Mouse (Mus musculus): ENCODE measurements around the gene 4921507P07Rik. TPM values are rescaled to one million over a fixed set of nuclear protein-coding genes. Genes with fewer than 3 reads are reported as not detected.
"Not testable (repeated sequence)": the region's sequence is repeated elsewhere in the genome, so short reads cannot be mapped to it uniquely, and the experiment has no call there.

Gene 4921507P07Rik
- 0.81 and 0.87 TPM in 2 replicates for polyA plus RNA-seq (2015; fragmentation: Nextera tagmentation; extraction: Ambion mirVana)

DNA sequence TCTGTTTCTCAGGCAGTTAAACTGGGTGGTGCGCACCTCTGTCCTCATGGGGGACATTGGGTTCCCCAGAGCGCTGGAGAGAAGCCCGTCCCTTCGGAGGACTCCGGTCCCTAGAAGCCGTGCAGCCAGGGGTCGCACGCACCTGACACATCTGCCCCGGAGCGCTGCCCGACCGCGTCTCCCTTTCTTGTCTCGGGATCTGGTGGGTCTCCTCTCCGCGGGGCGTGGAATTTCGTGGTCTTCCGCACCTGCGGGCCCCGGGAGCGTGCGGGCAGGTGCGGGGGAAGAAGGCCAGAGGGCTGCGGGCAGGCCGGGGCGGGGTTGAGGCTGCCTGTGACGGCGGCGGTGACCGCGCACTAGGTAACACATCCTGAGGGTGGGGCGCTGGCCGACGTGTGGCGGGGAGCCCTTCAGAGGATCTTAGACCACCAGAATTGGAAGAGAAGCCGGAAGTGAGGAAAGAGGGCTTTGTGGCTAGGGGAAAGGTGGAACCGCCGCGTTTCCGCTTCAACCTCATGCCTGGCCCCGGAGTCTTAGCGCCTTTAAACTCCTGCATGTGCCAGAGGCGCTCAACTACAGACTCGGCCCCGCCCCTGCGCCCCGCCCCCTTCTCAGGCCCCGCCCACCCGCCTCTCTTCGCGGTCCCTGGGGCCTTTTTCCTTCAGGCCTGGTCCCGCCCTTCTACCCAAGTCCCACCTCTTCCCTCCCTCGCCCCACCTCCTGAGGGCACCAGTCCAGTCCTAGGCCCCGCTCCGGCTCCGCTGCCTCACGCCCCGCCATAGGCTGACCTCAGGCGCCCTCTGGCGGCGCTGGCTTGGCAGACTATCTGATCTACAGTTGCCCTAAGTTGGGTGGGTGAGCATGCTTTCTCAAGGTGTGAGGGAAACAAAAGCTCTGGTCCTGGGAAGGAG, at the start of gene 4921507P07Rik:
TSS of gene 4921507P07Rik (minus strand) at position 332 of the 911 bp plus-strand sequence.
- Histone ChIP-seq H3K36me3 (peaks cover 4% of the 10 kb centered on the region; the same call in 1 of the 2 replicates), H3K9ac (peak within 1 kb of the TSS; percentile 70), H3K4me3 (peak within 1 kb of the TSS; percentile 55), H3K27ac (no peak within 1 kb of the TSS), H3K9me3 (no peaks in the 10 kb centered on the region), H3K27me3 (no peaks in the 10 kb centered on the region; the same call in 1 of the 2 replicates), H3K4me2 (replicated peaks) (peak within 1 kb of the TSS; percentile 93), H3K4me1 (peaks cover 25% of the 10 kb centered on the region)
- under 1% methylated on average over 62 of the region's 62 CpGs for WGBS
- ATAC-seq (ENCODE audit: low FRiP score, low read depth), result peak; percentile 93

DNA sequence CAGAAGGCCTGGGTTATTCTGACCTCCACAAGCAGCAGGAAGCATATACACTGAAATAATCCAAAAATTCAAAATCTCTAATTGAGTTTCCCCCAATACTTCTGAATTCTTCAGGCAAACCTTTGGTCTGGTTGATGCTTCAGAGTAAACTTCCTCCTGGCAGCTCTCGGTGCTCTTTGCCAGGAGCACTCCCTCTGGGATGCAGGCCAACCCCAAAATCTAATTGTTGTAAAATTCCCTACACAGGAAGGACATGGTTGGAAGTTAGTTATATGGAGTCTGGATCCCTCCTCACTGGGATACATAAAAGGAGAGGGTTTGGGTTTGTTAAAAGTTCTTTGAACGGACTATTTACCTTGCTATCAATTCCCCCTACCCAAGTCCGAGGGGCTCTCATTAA, 48.3 kb upstream of the 4921507P07Rik start:
- Histone ChIP-seq H3K27me3 (peaks cover 9% of the 10 kb centered on the region; the same call in 1 of the 2 replicates), H3K9me3 (no peaks in the 10 kb centered on the region), H3K9ac (no peak overlapping the region), H3K36me3 (no peaks in the 10 kb centered on the region), H3K4me2 (replicated peaks) (no peak overlapping the region), H3K4me1 (peaks cover 20% of the 10 kb centered on the region), H3K27ac (no peak overlapping the region), H3K4me3 (no peak overlapping the region)
- WGBS, result 42% methylated on average over 3 of the region's 3 CpGs
- ATAC-seq (ENCODE audit: low FRiP score, low read depth), result no peak

DNA sequence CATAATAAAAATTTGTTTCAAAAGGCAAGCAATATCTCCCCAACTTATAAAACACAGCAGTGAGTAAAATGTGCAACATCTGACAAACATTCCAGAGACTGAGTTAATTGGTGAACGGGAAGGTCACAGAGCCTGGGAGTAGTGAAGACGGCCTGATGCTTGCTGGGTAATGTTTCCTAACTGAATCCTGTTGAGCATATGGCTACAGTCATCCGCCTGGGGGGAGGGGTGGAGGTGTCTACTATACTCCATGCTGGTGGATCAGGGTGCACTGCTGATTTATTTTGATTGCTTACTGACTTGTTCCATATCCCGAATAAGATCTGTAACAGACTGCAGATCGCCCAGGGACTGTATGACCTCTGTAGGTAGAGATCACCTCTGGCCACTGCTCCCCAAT, 45.5 kb upstream of the 4921507P07Rik start:
- Histone ChIP-seq H3K4me2 (replicated peaks) (no peak overlapping the region), H3K9ac (no peak overlapping the region), H3K4me1 (peaks cover 20% of the 10 kb centered on the region), H3K9me3 (no peaks in the 10 kb centered on the region), H3K27ac (no peak overlapping the region), H3K36me3 (no peaks in the 10 kb centered on the region), H3K27me3 (peaks cover 4% of the 10 kb centered on the region; the same call in 1 of the 2 replicates), H3K4me3 (no peak overlapping the region)
- 40% methylated on average over 5 of the region's 5 CpGs for WGBS
- ATAC-seq (ENCODE audit: low FRiP score, low read depth), result no peak

DNA sequence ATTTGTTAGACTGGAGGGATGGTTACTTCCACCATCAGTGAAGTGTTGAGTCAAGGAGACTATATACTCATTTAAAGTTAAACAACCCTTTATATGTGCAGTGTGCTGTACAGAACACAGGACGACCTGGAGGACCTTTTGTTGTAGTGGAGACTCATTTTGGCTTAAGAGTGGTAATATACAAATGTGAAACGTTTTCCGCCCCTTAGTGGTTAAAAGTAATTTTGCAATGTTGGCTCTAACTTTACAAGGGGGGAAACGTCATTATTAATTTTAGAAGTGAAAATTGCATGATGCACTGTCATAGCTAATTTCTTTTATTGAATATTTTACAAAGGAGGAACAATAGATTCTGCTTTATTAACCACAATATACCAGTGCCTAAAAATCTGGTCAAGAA, 43.9 kb upstream of the 4921507P07Rik start:
- Histone ChIP-seq H3K4me2 (replicated peaks) (no peak overlapping the region), H3K9me3 (no peaks in the 10 kb centered on the region), H3K27me3 (peaks cover 4% of the 10 kb centered on the region; the same call in 1 of the 2 replicates), H3K4me3 (no peak overlapping the region), H3K27ac (no peak overlapping the region), H3K4me1 (peaks cover 20% of the 10 kb centered on the region), H3K9ac (no peak overlapping the region), H3K36me3 (no peaks in the 10 kb centered on the region)
- no peak for ATAC-seq (ENCODE audit: low FRiP score, low read depth)
- WGBS, result 71% methylated on average over 4 of the region's 4 CpGs

DNA sequence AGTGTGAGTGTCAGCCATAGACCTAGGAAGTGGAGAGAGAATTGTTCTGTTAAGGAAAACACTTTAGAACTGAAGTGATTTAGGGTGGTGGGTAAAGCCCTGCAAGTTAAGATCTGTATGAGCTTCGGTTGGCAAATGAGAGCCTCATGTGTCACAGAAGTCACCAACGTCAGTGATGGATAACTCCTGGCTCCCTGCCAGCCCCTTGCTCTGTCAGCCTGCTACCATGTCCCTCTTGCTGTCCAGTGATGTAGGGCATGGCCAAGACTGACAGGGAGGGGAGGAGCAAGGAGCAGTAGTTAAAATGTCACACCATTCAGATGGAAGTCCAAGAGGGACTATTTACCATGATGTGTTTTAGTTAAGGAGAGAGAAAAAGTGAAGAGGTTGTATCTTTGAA, 43.2 kb upstream of the 4921507P07Rik start:
- H3K4me1 ChIP-seq, result peaks cover 13% of the 10 kb centered on the region
- ATAC-seq (ENCODE audit: low FRiP score, low read depth), result no peak
- peaks cover 4% of the 10 kb centered on the region; the same call in 1 of the 2 replicates for H3K27me3 ChIP-seq
- no peak overlapping the region for H3K4me2 ChIP-seq (replicated peaks)
- no peak overlapping the region for H3K9ac ChIP-seq
- H3K36me3 ChIP-seq, result no peaks in the 10 kb centered on the region
- no peak overlapping the region for H3K27ac ChIP-seq
- H3K4me3 ChIP-seq, result no peak overlapping the region
- whole genome bisulfite sequencing, result 33% methylated on average over 2 of the region's 2 CpGs
- no peaks in the 10 kb centered on the region for H3K9me3 ChIP-seq

DNA sequence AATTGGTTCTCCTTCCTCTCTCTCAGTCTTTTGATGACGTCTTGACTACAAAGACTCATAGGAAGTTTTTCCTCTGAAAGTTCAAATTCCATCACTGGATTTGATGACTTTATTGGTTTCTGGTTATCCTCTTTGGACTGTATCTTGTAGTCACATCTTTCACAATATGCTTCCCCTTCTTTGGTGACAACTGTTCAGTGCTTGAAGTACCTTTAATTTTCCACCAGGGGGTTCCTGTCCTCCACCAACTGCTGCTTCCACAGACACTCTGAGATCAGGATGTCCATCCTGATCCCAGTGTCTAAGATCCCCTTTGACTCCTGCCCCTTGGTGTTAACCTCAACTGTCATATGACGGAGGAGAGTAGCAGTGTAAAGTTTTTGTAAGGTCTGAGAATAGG, 29.7 kb upstream of the 4921507P07Rik start:
- ATAC-seq (ENCODE audit: low FRiP score, low read depth); H3K4me1 ChIP-seq; H3K27me3 ChIP-seq; H3K4me2 ChIP-seq (replicated peaks); H3K36me3 ChIP-seq; H3K4me3 ChIP-seq; H3K9me3 ChIP-seq; H3K27ac ChIP-seq; H3K9ac ChIP-seq: not testable (repeated sequence)
- WGBS, result 73% methylated on average over 2 of the region's 2 CpGs

DNA sequence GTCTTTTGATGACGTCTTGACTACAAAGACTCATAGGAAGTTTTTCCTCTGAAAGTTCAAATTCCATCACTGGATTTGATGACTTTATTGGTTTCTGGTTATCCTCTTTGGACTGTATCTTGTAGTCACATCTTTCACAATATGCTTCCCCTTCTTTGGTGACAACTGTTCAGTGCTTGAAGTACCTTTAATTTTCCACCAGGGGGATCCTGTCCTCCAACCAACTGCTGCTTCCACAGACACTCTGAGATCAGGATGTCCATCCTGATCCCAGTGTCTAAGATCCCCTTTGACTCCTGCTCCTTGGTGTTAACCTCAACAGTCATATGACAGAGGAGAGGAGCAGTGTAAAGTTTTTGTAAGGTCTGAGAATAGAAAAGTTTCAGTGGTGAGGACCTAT, 21.8 kb upstream of the 4921507P07Rik start:
- not testable (repeated sequence) for H3K4me3 ChIP-seq; H3K27ac ChIP-seq; H3K27me3 ChIP-seq; H3K4me1 ChIP-seq; H3K36me3 ChIP-seq; H3K9me3 ChIP-seq; H3K9ac ChIP-seq; ATAC-seq (ENCODE audit: low FRiP score, low read depth); H3K4me2 ChIP-seq (replicated peaks)
- 81% methylated on average over 1 of the region's 1 CpGs for WGBS

DNA sequence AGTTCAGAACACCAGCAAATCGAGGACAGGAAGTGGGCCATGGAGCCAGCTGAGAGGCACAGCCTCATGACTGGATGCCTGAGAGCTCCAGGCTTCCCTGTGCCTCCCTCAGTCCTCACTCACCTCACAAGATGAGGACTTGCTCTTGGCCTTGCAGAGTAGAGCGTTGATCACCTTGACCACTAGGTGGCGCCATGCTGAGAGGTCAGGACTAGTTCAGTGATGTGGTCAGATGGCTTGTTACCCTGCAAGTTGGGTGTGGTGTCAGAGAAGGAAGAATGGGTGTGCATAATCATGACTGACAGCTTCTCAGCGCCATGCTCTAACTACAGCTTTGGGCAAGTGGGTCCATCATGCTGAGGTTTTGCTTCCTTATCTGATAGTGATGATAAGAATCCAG, 5.2 kb upstream of the 4921507P07Rik start:
- no peak overlapping the region for H3K9ac ChIP-seq
- H3K27ac ChIP-seq, result no peak overlapping the region
- no peak overlapping the region for H3K4me3 ChIP-seq
- no peak for ATAC-seq (ENCODE audit: low FRiP score, low read depth)
- peaks cover 5% of the 10 kb centered on the region; the same call in 1 of the 2 replicates for H3K27me3 ChIP-seq
- H3K4me2 ChIP-seq (replicated peaks), result no peak overlapping the region
- 31% methylated on average over 4 of the region's 4 CpGs for WGBS
- no peaks in the 10 kb centered on the region for H3K9me3 ChIP-seq
- H3K4me1 ChIP-seq, result peaks cover 18% of the 10 kb centered on the region
- H3K36me3 ChIP-seq, result no peaks in the 10 kb centered on the region

DNA sequence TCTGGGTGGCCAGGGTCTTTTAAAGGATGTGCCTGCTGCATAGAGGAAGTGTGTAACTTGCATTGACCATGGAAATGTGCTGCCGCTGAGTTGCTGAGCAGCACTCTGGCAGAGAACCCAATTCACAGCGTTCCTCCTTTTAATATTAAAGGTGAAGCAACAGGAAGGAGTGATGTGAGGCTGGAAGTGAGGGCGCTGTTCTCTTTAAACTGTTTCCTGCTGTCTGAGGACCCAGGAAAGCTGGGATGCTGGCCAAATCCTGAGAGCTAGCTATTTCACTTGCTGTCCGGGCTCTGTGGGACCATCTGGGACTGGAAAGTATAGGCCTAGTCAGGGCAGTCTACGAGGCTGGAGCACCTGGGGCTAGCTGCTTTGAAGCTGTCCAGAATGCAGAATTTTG, 2.1 kb upstream of the 4921507P07Rik start:
- no peak overlapping the region for H3K4me2 ChIP-seq (replicated peaks)
- 35% methylated on average over 5 of the region's 5 CpGs for WGBS
- no peak overlapping the region for H3K9ac ChIP-seq
- no peak for ATAC-seq (ENCODE audit: low FRiP score, low read depth)
- H3K9me3 ChIP-seq, result no peaks in the 10 kb centered on the region
- no peak overlapping the region for H3K4me3 ChIP-seq
- H3K27ac ChIP-seq, result peak overlapping the region; percentile 52; the same call in 1 of the 2 replicates
- H3K36me3 ChIP-seq, result peaks cover 4% of the 10 kb centered on the region; the same call in 1 of the 2 replicates
- peaks cover 2% of the 10 kb centered on the region; the same call in 1 of the 2 replicates for H3K27me3 ChIP-seq
- H3K4me1 ChIP-seq, result peaks cover 25% of the 10 kb centered on the region

DNA sequence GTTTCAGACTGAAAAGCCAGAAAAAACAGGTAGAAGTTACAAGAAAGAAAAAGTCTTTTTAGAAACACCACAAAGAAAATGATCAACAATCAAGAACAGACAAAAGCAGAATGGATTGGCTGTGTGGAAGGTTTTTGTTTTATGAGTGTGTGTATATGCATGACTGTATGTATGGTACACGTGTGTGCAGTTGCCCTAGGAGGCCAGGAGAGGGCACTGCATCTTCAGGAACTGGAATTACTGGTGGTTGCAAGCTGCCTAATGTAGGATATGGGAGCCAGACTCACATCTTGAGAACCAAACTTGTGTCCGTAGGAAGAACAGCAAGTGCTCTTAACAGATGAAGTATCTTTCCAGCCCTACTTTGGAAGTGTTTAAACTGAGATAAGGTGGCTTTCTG, 2.1 kb downstream of the 4921507P07Rik start:
- ATAC-seq (ENCODE audit: low FRiP score, low read depth), result no peak
- Histone ChIP-seq H3K9ac (no peak overlapping the region), H3K9me3 (no peaks in the 10 kb centered on the region), H3K27me3 (no peaks in the 10 kb centered on the region; the same call in 1 of the 2 replicates), H3K36me3 (peaks cover 4% of the 10 kb centered on the region; the same call in 1 of the 2 replicates), H3K27ac (no peak overlapping the region), H3K4me2 (replicated peaks) (no peak overlapping the region), H3K4me1 (peaks cover 25% of the 10 kb centered on the region), H3K4me3 (no peak overlapping the region)
- WGBS, result 86% methylated on average over 2 of the region's 2 CpGs

DNA sequence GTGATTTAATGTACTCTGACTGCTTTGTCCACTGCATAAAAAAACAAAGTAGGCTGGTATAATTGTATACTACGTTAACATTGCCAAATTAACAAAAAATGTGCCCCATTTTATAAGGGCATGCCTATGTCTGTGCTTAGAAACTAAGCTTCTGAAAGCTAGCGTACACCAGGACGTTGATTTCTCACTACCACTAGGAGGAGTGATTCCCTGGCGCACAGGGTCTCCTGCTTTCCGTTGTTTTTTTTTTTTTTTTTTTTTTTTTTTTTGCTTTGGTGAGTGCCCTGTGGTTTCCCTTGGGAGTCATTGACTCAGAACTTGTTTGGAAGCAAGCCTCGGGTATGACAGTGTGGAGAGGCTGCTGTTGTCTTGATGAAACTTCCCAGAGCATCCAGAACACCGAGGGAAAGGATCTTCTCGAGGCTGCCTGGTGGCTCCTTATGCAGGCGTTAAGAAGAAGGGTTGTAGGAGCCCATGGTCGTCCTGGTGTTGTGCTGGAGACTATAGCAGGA, 3.0 kb downstream of the 4921507P07Rik start:
- H3K4me1 ChIP-seq, result peaks cover 19% of the 10 kb centered on the region
- no peak for ATAC-seq (ENCODE audit: low FRiP score, low read depth)
- no peak overlapping the region for H3K9ac ChIP-seq
- no peak overlapping the region for H3K4me2 ChIP-seq (replicated peaks)
- H3K9me3 ChIP-seq, result no peaks in the 10 kb centered on the region
- H3K4me3 ChIP-seq, result no peak overlapping the region
- 69% methylated on average over 10 of the region's 10 CpGs for whole genome bisulfite sequencing
- peaks cover 4% of the 10 kb centered on the region; the same call in 1 of the 2 replicates for H3K36me3 ChIP-seq
- no peaks in the 10 kb centered on the region for H3K27me3 ChIP-seq
- H3K27ac ChIP-seq, result no peak overlapping the region

DNA sequence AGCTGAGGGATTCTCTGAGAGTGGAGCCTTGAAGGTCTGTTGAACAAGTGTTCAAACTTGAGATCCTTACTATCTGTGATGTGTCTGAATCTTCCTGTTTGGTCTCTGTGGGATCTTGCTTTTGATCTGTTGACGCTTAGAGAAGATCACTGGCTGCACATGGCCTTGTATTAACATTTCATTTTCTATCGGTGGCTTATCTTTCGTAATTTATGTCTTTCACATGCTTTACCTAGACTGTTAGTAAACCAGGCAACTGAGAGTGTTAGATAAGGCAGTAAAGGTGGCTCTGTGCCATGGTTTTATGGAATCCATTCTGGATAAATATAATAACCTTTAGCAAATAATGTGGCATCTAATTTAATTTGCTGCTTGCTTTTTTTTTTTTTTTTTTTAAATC, 6.2 kb downstream of the 4921507P07Rik start:
- H3K27me3 ChIP-seq, result no peaks in the 10 kb centered on the region
- no peak overlapping the region for H3K4me3 ChIP-seq
- H3K4me2 ChIP-seq (replicated peaks), result no peak overlapping the region
- 83% methylated on average over 3 of the region's 3 CpGs for WGBS
- no peak for ATAC-seq (ENCODE audit: low FRiP score, low read depth)
- peaks cover 3% of the 10 kb centered on the region for H3K4me1 ChIP-seq
- H3K27ac ChIP-seq, result no peak overlapping the region
- no peaks in the 10 kb centered on the region for H3K9me3 ChIP-seq
- H3K36me3 ChIP-seq, result peaks cover 4% of the 10 kb centered on the region; the same call in 1 of the 2 replicates
- no peak overlapping the region for H3K9ac ChIP-seq

Data from limb, embryonic 13.5 days (tissue).